Mouse (Mus musculus): ENCODE results near the gene H6pd. TPM values are rescaled to one million over a fixed set of nuclear protein-coding genes. Genes with fewer than 3 reads are reported as not detected.

H6pd gene
- total and polyA plus RNA-seq, 3 experiments = 6.9 to 10.8 TPM; not detected in 1

GRCm38 (mm10) chr4:150015436-150015835 is 6.6 kb upstream of the H6pd start (continued):
- no peak for TF ChIP-seq ZC3H11A (IDR thresholded peaks at IDR 0.05; ENCODE audit: low read depth, low read length)

GRCm38 (mm10) chr4:150014378-150015091 is 5.7 kb upstream of the H6pd start:
- H3K9ac ChIP-seq (ENCODE audit: control insufficient read depth, low read depth, low read length, poor library complexity, severe bottlenecking) = no peak overlapping the region
- H3K4me3 ChIP-seq (ENCODE audit: control insufficient read depth in 1 of 2, insufficient read depth in 1 of 2, low read depth in 2 of 2, low read length in 2 of 2) = no peak overlapping the region
- no peak for DNase-seq (ENCODE audit: low read depth, low spot score)
- H3K79me2 ChIP-seq (ENCODE audit: control insufficient read depth, insufficient read depth, low read length, poor library complexity) = no peaks in the 10 kb centered on the region
- H3K27ac ChIP-seq (ENCODE audit: control insufficient read depth, low read depth, low read length) = no peak overlapping the region
- H3K4me1 ChIP-seq (ENCODE audit: control insufficient read depth in 1 of 2, insufficient read depth in 2 of 2, low read length in 2 of 2) = peaks cover 12 to 42% of the 10 kb centered on the region in 2 experiments
- H3K36me3 ChIP-seq (ENCODE audit: control insufficient read depth in 1 of 2, insufficient read depth in 2 of 2, low read length in 2 of 2) = peaks cover 0 to 15% of the 10 kb centered on the region in 2 experiments; a peak in 2 of 4 replicates
- H3K9me3 ChIP-seq (replicated peaks; ENCODE audit: insufficient read depth, low read length) = no peaks in the 10 kb centered on the region
- H3K27me3 ChIP-seq (ENCODE audit: control insufficient read depth in 1 of 2, insufficient read depth in 2 of 2, low read length in 2 of 2) = no peaks in the 10 kb centered on the region
- TF ChIP-seq ZC3H11A (IDR thresholded peaks at IDR 0.05; ENCODE audit: low read depth, low read length) (no peak), RCOR1 (IDR thresholded peaks at IDR 0.05; ENCODE audit: low read depth, low read length) (no peak), GATA1 (IDR thresholded peaks at IDR 0.05; ENCODE audit: low read depth, low read length) (no peak), CHD2 (IDR thresholded peaks at IDR 0.05; ENCODE audit: low read length) (no peak), SMC3 (IDR thresholded peaks at IDR 0.05; ENCODE audit: low read depth, low read length) (no peak), MYB (IDR thresholded peaks at IDR 0.05; ENCODE audit: low read depth, low read length) (no peak), ETS1 (IDR thresholded peaks at IDR 0.05; ENCODE audit: low read depth, low read length) (no peak), MYC (IDR thresholded peaks at IDR 0.05; ENCODE audit: low read depth, low read length) (no peak), TCF12 (IDR thresholded peaks at IDR 0.05; ENCODE audit: low read depth, low read length) (no peak), CHD1 (IDR thresholded peaks at IDR 0.05; ENCODE audit: low read depth, low read length) (no peak), MAX (IDR thresholded peaks at IDR 0.05; ENCODE audit: low read length) (no peak), JUND (IDR thresholded peaks at IDR 0.05; ENCODE audit: low read depth, low read length) (no peak), ZNF384 (IDR thresholded peaks at IDR 0.05; ENCODE audit: low read depth, low read length) (no peak)

GRCm38 (mm10) chr4:150013805-150014204 is 5.0 kb upstream of the H6pd start:
- Histone ChIP-seq H3K9me3 (replicated peaks; ENCODE audit: insufficient read depth, low read length) (no peaks in the 10 kb centered on the region), H3K36me3 (ENCODE audit: control insufficient read depth in 1 of 2, insufficient read depth in 2 of 2, low read length in 2 of 2) (peaks cover 0 to 15% of the 10 kb centered on the region in 2 experiments; a peak in 2 of 4 replicates), H3K9ac (ENCODE audit: control insufficient read depth, low read depth, low read length, poor library complexity, severe bottlenecking) (no peak overlapping the region), H3K4me3 (ENCODE audit: control insufficient read depth in 1 of 2, insufficient read depth in 1 of 2, low read depth in 2 of 2, low read length in 2 of 2) (no peak overlapping the region), H3K4me1 (ENCODE audit: control insufficient read depth in 1 of 2, insufficient read depth in 2 of 2, low read length in 2 of 2) (peaks cover 12 to 45% of the 10 kb centered on the region in 2 experiments), H3K27me3 (ENCODE audit: control insufficient read depth in 1 of 2, insufficient read depth in 2 of 2, low read length in 2 of 2) (no peaks in the 10 kb centered on the region), H3K79me2 (ENCODE audit: control insufficient read depth, insufficient read depth, low read length, poor library complexity) (no peaks in the 10 kb centered on the region), H3K27ac (ENCODE audit: control insufficient read depth, low read depth, low read length) (no peak overlapping the region)
- DNase-seq (ENCODE audit: low read depth, low spot score) = no peak
- TF ChIP-seq ELF1 (IDR thresholded peaks at IDR 0.05; ENCODE audit: low read depth, low read length) (no peak), CHD2 (IDR thresholded peaks at IDR 0.05; ENCODE audit: low read length) (no peak), TCF12 (IDR thresholded peaks at IDR 0.05; ENCODE audit: low read depth, low read length) (no peak), MXI1 (IDR thresholded peaks at IDR 0.05; ENCODE audit: low read depth, low read length) (no peak), JUND (IDR thresholded peaks at IDR 0.05; ENCODE audit: low read depth, low read length) (no peak)
